Mouse (Mus musculus) megakaryocyte, embryonic 14.5 days (primary cell): ENCODE measurements around the gene Bdnf. TPM values are rescaled to one million over a fixed set of nuclear protein-coding genes. Genes with fewer than 3 reads are reported as not detected.
A peak's percentile ranks its signal among the peaks of the same experiment; 100 is the strongest.

Source experiments
- H3K27me3 ChIP-seq: replicated peaks from 2 replicates; pipeline ENCODE3; 2012; ENCODE audit warnings: inconsistent platforms
- H3K36me3 ChIP-seq: replicated peaks from 2 replicates; pipeline ENCODE3; 2012; ENCODE audit warnings: low read length, inconsistent platforms, mixed read lengths
- H3K4me1 ChIP-seq: 2 replicates; pipeline ENCODE4 v1.6.1; 2012; ENCODE audit warnings: inconsistent platforms
- H3K4me3 ChIP-seq: replicated peaks from 2 replicates; pipeline ENCODE3; 2012; ENCODE audit warnings: moderate library complexity, mild to moderate bottlenecking, inconsistent platforms
- H3K9me3 ChIP-seq: 2 replicates; pipeline ENCODE4 v1.6.1; 2012; ENCODE audit warnings: inconsistent platforms
- FLI1 ChIP-seq: IDR thresholded peaks from 2 replicates; pipeline ENCODE4 v1.6.1; 2012; ENCODE audit warnings: low read length, inconsistent platforms, mixed read lengths
- GATA1 ChIP-seq: IDR thresholded peaks from 3 replicates; pipeline ENCODE4 v1.6.1; 2012; ENCODE audit warnings: mixed read lengths, low read length, inconsistent platforms, borderline replicate concordance
- polyA plus RNA-seq: library from polyadenylated mRNA; stranded (reverse); fragments of >175 nt; gene quantifications from 2 replicates; pipeline ENCODE4 v1.2.3, GENCODE M21; 2012; ENCODE audit warnings: low replicate concordance; ENCODE audit not compliant: insufficient read depth

The Bdnf gene
- polyA plus RNA-seq, 1 experiment: not detected

DNA sequence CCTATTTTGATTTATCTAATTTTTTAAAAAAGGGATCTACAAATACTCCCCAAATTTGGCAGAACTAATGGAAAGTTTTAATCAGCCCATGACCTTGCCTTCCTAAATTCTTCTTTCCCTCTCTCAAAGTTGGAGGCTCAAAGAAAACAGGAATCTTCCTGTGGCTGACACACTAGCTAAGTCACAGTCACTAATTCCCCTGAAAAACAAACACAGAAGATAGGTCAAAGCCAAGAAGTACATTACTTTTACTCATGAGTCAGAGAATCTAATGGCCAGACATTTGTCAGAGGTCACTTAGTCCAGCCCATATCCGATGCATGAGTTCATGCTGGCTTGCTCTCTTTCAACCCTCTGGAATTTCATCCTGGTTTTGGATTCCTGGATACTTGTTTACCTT lies 6.6 kb downstream of the Bdnf start:
- Histone ChIP-seq H3K4me1 (peaks cover 11% of the 10 kb centered on the region), H3K4me3 (no peak overlapping the region), H3K36me3 (no peaks in the 10 kb centered on the region), H3K9me3 (peaks cover 10% of the 10 kb centered on the region; the same call in 1 of the 2 replicates), H3K27me3 (peaks cover 24% of the 10 kb centered on the region)
- TF ChIP-seq FLI1 (no peak), GATA1 (no peak)

DNA sequence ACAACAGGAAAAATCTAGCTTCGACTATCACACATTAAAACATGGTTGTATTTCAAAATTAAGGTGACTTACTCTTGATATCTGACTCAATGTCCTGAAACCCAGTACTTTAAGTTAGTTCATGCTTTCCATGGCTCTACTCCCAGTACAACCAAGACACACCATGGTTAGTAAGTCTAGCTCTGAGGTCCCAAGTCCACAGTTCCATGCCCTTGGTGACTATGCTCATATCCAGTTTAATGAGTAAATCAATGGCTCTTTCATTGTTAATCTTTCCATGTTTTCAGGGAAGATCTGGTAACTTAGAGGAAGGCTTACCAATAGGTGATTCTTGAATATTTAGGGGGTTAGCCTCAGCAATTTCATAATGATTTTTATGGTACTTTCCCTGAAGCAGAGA lies 14.2 kb downstream of the Bdnf start:
- peaks cover 17% of the 10 kb centered on the region for H3K27me3 ChIP-seq
- no peak for TF ChIP-seq GATA1
- H3K9me3 ChIP-seq: no peaks in the 10 kb centered on the region
- H3K4me1 ChIP-seq: peaks cover 5% of the 10 kb centered on the region; the same call in 1 of the 2 replicates
- no peaks in the 10 kb centered on the region for H3K36me3 ChIP-seq
- H3K4me3 ChIP-seq: no peak overlapping the region

DNA sequence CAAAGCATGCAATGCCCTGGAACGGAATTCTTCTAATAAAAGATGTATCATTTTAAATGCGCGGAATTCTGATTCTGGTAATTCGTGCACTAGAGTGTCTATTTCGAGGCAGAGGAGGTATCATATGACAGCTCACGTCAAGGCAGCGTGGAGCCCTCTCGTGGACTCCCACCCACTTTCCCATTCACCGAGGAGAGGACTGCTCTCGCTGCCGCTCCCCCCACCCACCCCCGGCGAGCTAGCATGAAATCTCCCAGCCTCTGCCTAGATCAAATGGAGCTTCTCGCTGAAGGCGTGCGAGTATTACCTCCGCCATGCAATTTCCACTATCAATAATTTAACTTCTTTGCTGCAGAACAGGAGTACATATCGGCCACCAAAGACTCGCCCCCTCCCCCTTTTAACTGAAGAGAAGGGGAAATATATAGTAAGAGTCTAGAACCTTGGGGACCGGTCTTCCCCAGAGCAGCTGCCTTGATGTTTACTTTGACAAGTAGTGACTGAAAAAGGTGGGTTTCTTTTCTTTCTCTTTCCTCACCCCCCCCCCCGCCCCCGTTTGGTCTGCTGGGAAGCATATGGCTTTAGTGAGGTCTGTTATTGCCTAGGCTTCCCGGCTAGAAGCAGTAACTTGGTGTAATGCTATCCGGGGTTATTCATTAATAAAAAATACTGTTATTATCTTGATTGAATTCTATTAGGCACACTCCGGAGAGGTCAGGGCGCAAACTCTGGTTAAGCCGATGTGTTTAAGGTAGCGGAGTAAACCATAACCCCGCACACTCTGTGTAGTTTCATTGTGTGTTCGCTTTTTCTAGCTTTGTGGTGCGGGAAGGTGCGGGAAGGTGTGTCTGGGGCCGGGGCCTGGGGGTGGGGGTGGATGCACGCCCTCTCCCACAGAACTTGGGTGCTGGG lies 18.0 kb downstream of the Bdnf start:
- peaks cover 35% of the 10 kb centered on the region for H3K27me3 ChIP-seq
- no peak overlapping the region for H3K4me3 ChIP-seq
- H3K4me1 ChIP-seq: peaks cover 16% of the 10 kb centered on the region

DNA sequence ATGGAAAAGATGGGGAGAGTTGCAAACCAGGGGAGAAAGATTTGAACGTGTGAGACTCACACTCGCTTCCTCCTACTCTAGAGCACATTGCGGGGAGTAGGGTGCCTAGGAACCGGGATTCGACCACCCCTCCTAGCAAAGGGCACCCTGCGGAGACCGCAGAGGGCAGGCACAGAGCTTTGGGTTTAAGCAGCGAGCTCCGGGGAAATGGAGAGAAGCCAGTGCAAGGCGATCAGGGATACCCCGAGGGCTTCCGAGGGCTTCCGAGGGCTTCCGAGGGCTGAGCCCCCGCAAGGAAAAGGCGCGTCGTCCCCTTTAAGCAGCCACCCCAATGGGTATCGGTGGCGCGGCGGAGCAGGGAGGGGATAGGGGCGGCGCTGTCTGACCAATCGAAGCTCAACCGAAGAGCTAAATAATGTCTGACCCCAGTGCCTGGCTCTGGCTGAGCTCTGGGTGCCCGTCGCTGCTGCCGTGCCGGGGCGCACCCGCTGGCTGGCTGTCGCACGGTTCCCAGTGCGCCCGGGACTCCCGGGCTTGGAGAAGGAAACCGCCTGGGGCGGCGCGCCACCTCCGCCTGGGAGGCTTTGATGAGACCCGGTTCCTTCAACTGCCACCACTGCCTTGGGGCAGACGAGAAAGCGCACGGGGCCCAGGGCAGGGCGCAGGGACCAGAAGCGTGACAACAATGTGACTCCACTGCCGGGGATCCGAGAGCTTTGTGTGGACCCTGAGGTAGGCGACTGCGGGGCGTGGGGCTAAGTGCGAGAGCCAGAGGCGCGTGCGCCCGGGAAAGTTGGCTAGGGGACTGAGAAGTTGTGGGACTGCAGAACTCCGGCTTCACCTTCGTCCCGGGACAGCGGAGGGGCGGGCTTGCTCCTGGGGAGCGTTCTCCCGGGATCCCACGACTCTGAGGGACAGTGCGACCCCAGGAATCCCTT lies 18.9 kb downstream of the Bdnf start:
- no peaks in the 10 kb centered on the region for H3K36me3 ChIP-seq
- H3K9me3 ChIP-seq: no peaks in the 10 kb centered on the region
- H3K4me3 ChIP-seq: no peak overlapping the region
- H3K27me3 ChIP-seq: peaks cover 35% of the 10 kb centered on the region
- no peak for TF ChIP-seq GATA1
- no peak for TF ChIP-seq FLI1
- H3K4me1 ChIP-seq: peaks cover 16% of the 10 kb centered on the region

More for the DNA sequence above, 18.0 kb downstream of the Bdnf start:
- TF ChIP-seq GATA1 (no peak), FLI1 (no peak)
- H3K9me3 ChIP-seq: no peaks in the 10 kb centered on the region
- no peaks in the 10 kb centered on the region for H3K36me3 ChIP-seq

DNA sequence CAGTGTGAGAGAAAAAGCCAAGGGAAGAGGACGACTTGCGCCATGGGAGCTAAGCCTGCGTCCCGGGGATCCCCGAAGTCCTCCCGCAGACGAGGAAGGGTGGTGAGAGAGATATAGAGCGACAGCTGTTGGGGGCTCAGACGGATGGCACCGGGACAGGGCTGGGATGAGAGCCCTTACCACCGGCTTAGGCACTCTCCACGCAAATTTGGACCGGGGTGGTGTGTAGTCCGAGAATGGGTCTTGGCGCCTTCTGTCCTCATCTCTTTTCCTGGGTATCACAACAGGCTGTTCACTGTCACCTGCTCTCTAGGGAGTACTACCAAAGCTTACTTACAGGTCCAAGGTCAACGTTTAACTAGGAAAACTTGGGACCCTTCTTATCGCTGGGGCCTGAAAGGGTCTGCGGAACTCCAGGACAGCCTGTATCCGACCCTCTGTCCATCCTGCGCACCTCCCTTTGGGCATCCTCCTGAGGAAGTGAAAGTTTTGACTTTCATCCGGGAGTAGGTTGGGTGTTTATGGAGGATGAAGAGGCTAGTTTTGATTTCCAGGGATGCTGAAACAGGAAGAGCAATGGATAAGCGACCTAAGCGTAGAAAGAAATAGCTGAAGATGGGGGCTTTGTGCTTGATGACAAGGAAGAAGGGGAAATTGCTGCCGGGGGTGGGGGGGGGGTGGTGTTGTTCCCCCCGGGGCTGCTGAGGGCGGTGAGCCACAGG lies 19.8 kb downstream of the Bdnf start:
- TF ChIP-seq GATA1 (no peak), FLI1 (no peak)
- no peak overlapping the region for H3K4me3 ChIP-seq
- no peaks in the 10 kb centered on the region for H3K36me3 ChIP-seq

DNA sequence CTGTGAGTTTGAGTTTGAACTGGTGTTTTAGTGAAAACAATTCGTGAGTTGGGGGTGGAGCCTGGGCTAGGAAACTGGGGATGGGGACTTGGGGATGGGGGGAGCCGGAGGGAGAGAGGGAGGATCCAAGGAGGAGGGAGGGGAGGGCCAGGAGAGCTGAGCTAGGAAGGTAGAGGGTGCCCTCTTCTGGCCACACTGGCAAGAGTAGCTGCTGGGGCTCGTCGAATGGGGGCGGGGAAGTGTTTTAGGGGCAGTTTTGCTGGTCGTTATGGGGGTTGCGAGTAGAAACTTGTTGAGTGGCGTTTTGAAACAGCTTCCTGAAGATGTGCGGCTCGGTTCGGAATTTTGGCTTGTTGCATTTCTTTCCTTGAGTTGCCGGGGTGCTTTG lies 20.3 kb downstream of the Bdnf start:
- TF ChIP-seq GATA1 (no peak), FLI1 (no peak)
- peak overlapping the region; percentile 70 for H3K4me3 ChIP-seq

More for the DNA sequence above, 19.8 kb downstream of the Bdnf start:
- H3K9me3 ChIP-seq: no peaks in the 10 kb centered on the region
- peaks cover 35% of the 10 kb centered on the region for H3K27me3 ChIP-seq
- H3K4me1 ChIP-seq: peaks cover 16% of the 10 kb centered on the region

DNA sequence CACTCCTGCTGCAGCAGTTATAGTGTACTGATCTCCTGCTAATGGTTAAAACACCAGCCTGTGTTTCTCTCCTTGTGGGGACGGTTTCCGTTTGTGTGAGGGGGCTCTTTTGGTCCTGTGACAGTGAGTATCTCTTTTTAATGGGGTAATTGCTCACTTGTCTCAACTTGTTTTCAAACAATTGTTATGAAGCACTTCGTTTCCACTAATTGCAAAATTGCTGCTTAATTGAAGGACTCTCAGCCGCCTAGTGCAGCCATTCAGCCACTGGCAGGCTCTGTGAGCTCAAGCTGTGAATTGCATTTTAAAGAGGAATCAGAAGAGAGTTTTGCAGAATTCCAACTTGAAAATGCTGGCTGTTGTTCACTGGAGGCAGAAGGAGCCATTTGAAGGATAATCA lies 22.7 kb downstream of the Bdnf start:
- H3K36me3 ChIP-seq: no peaks in the 10 kb centered on the region
- TF ChIP-seq FLI1 (no peak), GATA1 (no peak)
- H3K9me3 ChIP-seq: no peaks in the 10 kb centered on the region
- H3K27me3 ChIP-seq: peaks cover 32% of the 10 kb centered on the region
- H3K4me1 ChIP-seq: peaks cover 16% of the 10 kb centered on the region
- no peak overlapping the region for H3K4me3 ChIP-seq

More for the DNA sequence above, 20.3 kb downstream of the Bdnf start:
- Histone ChIP-seq H3K4me1 (peaks cover 16% of the 10 kb centered on the region), H3K36me3 (no peaks in the 10 kb centered on the region), H3K27me3 (peaks cover 35% of the 10 kb centered on the region), H3K9me3 (no peaks in the 10 kb centered on the region)

DNA sequence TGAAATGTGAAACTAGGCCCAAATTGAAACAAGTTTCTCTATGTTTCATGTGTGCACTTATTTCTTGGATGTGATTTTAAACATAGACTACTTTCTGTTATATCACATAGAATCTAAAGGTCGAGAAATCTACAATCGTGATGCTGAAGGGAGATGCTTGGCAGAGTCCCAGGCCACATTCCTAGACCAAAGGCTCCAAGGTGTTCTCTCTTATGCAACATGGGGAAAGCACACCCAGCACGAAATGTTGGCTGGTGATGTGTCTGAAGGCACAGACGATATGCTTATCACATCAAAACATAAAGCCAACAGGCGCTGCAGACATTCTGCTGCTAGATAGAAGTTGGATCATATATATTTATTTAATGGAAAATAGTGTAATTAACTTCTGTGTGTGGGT lies 25.8 kb downstream of the Bdnf start:
- no peaks in the 10 kb centered on the region for H3K36me3 ChIP-seq
- H3K27me3 ChIP-seq: peaks cover 3% of the 10 kb centered on the region
- no peaks in the 10 kb centered on the region for H3K4me1 ChIP-seq
- no peak overlapping the region for H3K4me3 ChIP-seq
- no peaks in the 10 kb centered on the region for H3K9me3 ChIP-seq
- TF ChIP-seq FLI1 (no peak), GATA1 (no peak)

DNA sequence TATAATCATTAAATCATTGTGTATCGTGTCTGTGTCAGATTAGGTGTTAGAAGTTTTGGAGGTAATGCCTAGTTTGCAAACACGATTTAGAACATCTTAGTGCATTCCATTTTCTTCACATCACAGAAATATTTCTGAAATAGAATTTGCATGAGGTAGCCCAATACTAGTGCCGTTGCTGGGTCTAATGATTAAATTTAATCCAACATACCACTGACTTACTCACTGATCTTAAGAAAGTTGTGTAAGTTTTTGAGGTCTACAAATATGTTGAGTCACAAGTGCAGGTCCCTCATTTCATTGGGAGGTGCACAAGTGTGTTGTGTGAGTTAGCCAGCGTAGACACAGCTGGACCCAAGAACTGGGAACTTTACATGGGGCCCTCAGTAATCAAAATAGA lies 29.1 kb downstream of the Bdnf start:
- H3K27me3 ChIP-seq: no peaks in the 10 kb centered on the region
- no peaks in the 10 kb centered on the region for H3K36me3 ChIP-seq
- TF ChIP-seq FLI1: no peak
- TF ChIP-seq GATA1: no peak
- H3K9me3 ChIP-seq: no peaks in the 10 kb centered on the region
- H3K4me1 ChIP-seq: no peaks in the 10 kb centered on the region
- H3K4me3 ChIP-seq: no peak overlapping the region
